In genomic region chr9:101689532-101690401, GRCm38 (mm10) we compare ENCODE assay signal across 8 mouse cellular contexts.
DNase-seq lines count a peak whose midpoint lies in the region; ATAC-seq and TF ChIP-seq lines count a peak whose summit lies in the region.

No protein-coding gene starts in this region.

- H3K36me3 ChIP-seq in forebrain, postnatal 0 days (ENCODE audit: insufficient read depth): no peaks in the 10 kb centered on the region
- no peaks in the 10 kb centered on the region for H3K36me3 ChIP-seq in hindbrain, embryonic 12.5 days

- H3K4me1 ChIP-seq in cerebellum, adult 2 months (ENCODE audit: control insufficient read depth, insufficient read depth, low read length): peaks cover 4% of the 10 kb centered on the region; the same call in 1 of the 2 replicates
- H3K4me1 ChIP-seq in forebrain, postnatal 0 days (ENCODE audit: insufficient read depth): no peaks in the 10 kb centered on the region; the same call in 1 of the 2 replicates
- H3K4me1 ChIP-seq in hindbrain, embryonic 12.5 days: peaks cover 10% of the 10 kb centered on the region

- H3K4me2 ChIP-seq in forebrain, postnatal 0 days (ENCODE audit: low read depth): peak overlapping the region; percentile 59
- H3K4me2 ChIP-seq in hindbrain, embryonic 12.5 days (replicated peaks): peak overlapping the region; percentile 49

- peak; percentile 95 for TF ChIP-seq CTCF in cerebellum, adult 2 months (IDR thresholded peaks at IDR 0.05; ENCODE audit: borderline replicate concordance, insufficient read depth, low read depth, low read length)
- TF ChIP-seq CTCF in forebrain, postnatal 0 days (IDR thresholded peaks at IDR 0.05; ENCODE audit: low read depth): peak; percentile 99

- no peaks in the 10 kb centered on the region for H3K27me3 ChIP-seq in cerebellum, adult 2 months (ENCODE audit: control insufficient read depth, insufficient read depth, low read length)
- no peaks in the 10 kb centered on the region for H3K27me3 ChIP-seq in forebrain, postnatal 0 days (ENCODE audit: insufficient read depth, low read length)
- no peaks in the 10 kb centered on the region for H3K27me3 ChIP-seq in hindbrain, embryonic 12.5 days

- WGBS in cerebellum, adult 2 months: 19% methylated on average over 11 of the region's 11 CpGs
- 15% methylated on average over 11 of the region's 11 CpGs for WGBS in forebrain, postnatal 0 days
- WGBS in hindbrain, embryonic 12.5 days: 17% methylated on average over 11 of the region's 11 CpGs

- H3K27ac ChIP-seq in cerebellum, adult 2 months (ENCODE audit: insufficient read depth, low read length): no peak overlapping the region
- H3K27ac ChIP-seq in forebrain, postnatal 0 days (ENCODE audit: low read depth, low read length): peak overlapping the region; percentile 54; the same call in 1 of the 2 replicates
- peak overlapping the region; percentile 45; the same call in 1 of the 2 replicates for H3K27ac ChIP-seq in hindbrain, embryonic 12.5 days

- H3K9me3 ChIP-seq in forebrain, postnatal 0 days (ENCODE audit: low read length): no peaks in the 10 kb centered on the region
- 0 out of 2 replicates have a peak, but pooled peaks cover 3% of the 10 kb centered on the region for H3K9me3 ChIP-seq in hindbrain, embryonic 12.5 days (replicated peaks)

- no peak overlapping the region for H3K4me3 ChIP-seq in cerebellum, adult 2 months (replicated peaks; ENCODE audit: insufficient read depth, low read depth, low read length)
- peak overlapping the region; percentile 28 for H3K4me3 ChIP-seq in forebrain, postnatal 0 days (ENCODE audit: low read depth, low read length)
- no peak overlapping the region for H3K4me3 ChIP-seq in hindbrain, embryonic 12.5 days

- no peak for TF ChIP-seq POLR2A in cerebellum, adult 2 months (IDR thresholded peaks at IDR 0.05; ENCODE audit: borderline replicate concordance, insufficient read depth, low read length)

- peak; percentile 60 for DNase-seq in R1 (ENCODE audit: low read depth, low spot score)
- peak; percentile 80 to 92 for DNase-seq in cerebellum, adult 2 months
- peak; percentile 98 for DNase-seq in forebrain, postnatal 0 days
- DNase-seq in layer of hippocampus, postnatal 14 days (ENCODE audit: low spot score in 2 of 2): peak; percentile 90 to 92
- DNase-seq in lung, postnatal 14 days: peak; percentile 88
- peak; percentile 97 to 99 for DNase-seq in right cerebral cortex, adult 2 months (ENCODE audit: low spot score in 2 of 2)

- no peak overlapping the region for H3K9ac ChIP-seq in forebrain, postnatal 0 days
- H3K9ac ChIP-seq in hindbrain, embryonic 12.5 days: no peak overlapping the region

- ATAC-seq in forebrain, postnatal 0 days: peak; percentile 94
- peak; percentile 74 for ATAC-seq in hindbrain, embryonic 12.5 days (ENCODE audit: low FRiP score)
- ATAC-seq in megakaryocyte, adult 5-6 weeks (ENCODE audit: poor library complexity, severe bottlenecking): no peak; the same call in 1 of the 2 replicates
